Mouse (Mus musculus): ENCODE measurements around the gene Gm20388. TPM values are rescaled to one million over a fixed set of nuclear protein-coding genes. Genes with fewer than 3 reads are reported as not detected.

Gene Gm20388
- polyA plus RNA-seq, 1 experiment from 2014 or later = 24.8 TPM

GRCm38 (mm10) chr8:123514781-123515539 is 3604.3 kb downstream of the Gm20388 start, which contains the start of gene Dbndd1:
Gene Dbndd1 (minus strand): TSS chr8:123515463.

DNA sequence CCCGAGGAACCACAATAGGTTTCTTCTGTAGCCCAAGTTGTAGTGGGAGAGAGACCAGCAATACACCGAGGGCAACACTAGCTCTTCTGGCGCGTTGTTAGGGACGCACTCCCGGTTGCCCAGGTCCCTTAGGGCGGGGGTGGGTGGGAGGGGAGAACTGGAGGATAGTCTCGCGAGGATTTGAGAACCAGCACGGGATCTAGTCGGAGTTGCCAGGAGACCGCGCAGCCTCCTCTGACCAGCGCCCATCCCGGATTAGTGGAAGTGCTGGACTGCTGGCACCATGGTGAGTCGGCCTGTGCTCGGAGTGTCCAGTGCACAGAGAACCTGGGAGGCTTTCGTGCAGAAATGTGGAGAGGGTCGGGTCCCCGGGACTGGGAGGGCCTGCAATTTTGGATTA is 3608.0 kb downstream of the Gm20388 start, which contains the start of gene Gas8:
Gene Gas8, plus strand, starts transcription at position 168 of the 400 bp plus-strand sequence.

GRCm38 (mm10) chr8:123653308-123653993 is 3742.8 kb downstream of the Gm20388 start, which contains the start of gene Rhou:
Gene Rhou (plus strand): TSS chr8:123653929.

GRCm38 (mm10) chr8:123805718-123806373 is 3895.2 kb downstream of the Gm20388 start, which contains the start of gene Rab4a:
Gene Rab4a (plus strand): TSS chr8:123805985.

DNA sequence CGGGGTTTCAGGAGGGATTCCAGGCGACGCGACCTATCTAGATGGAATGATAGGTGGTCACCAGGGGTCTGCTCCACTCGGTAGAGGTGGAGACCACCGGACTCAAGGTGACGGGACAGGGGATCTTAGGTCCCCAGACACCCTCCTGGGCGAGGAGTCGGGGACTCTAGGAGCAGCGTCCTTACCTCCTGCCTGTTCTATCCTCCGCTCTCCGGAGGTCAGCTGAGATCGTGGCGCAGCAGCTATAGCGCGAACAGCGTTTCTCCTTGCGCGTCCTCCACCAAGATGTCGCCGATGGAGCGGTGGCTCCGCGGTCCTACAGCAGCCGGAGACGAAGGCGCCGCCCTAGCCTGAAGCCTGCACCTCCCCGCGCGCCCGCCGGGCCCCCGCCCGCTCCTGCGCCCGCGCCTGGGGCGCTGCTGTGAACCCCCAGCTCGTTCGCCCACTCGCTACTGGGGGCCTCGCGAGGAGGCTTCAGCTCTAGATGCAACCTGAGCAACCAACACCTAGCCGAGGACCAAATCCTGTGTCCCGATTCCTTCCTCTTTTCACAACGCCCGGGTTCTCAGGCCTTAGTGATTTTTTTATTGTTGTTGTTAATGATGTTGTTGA is 3949.1 kb downstream of the Gm20388 start, which contains the start of gene Ccsap:
Gene Ccsap, minus strand, starts transcription at position 562 of the 612 bp plus-strand sequence.

GRCm38 (mm10) chr8:123894502-123895097 is 3984.0 kb downstream of the Gm20388 start, which contains the start of gene Acta1:
Gene Acta1 (minus strand): TSS chr8:123894751.

DNA sequence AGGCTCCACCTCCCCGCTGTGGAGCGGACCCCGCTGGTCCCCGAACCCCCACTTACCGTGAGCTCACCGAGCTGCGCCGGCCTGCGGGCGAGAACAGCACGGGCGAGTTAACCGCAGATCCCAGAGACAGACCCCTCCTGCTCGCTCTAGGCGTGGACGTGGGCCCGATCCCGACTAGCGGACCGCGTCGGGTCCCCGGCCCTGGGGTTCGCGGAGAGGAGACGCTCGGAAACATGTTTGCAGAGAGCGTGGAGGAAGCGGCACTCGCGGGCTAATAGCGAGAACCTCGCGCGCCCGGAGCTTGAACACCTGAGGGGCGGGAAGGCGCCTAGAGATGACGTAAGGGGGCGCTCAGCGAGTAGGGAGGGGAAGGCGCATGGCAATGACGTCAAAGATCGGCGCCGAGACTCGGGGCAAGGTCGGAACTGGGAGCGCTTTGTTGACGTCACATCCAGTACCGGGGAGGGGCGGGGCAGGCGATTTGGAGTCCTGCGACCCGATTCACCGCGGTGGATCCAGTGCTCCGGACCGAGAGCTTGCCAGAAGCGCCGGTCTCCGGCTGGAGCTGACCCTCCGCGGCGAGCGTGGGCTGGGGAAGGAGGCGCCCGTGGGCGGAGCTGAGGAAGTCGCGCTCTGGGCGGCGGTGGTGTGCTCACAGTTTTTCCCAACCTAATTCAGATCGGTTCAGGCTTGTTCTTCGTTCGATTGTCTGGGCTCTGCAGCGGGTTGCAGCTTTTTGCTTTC is 4038.5 kb downstream of the Gm20388 start, which contains the start of gene Nup133:
Gene Nup133, minus strand, starts transcription at position 324 of the 744 bp plus-strand sequence.

GRCm38 (mm10) chr8:123982826-123983400 is 4072.3 kb downstream of the Gm20388 start, which contains the start of gene Abcb10:
Gene Abcb10 (minus strand): TSS chr8:123983122.

DNA sequence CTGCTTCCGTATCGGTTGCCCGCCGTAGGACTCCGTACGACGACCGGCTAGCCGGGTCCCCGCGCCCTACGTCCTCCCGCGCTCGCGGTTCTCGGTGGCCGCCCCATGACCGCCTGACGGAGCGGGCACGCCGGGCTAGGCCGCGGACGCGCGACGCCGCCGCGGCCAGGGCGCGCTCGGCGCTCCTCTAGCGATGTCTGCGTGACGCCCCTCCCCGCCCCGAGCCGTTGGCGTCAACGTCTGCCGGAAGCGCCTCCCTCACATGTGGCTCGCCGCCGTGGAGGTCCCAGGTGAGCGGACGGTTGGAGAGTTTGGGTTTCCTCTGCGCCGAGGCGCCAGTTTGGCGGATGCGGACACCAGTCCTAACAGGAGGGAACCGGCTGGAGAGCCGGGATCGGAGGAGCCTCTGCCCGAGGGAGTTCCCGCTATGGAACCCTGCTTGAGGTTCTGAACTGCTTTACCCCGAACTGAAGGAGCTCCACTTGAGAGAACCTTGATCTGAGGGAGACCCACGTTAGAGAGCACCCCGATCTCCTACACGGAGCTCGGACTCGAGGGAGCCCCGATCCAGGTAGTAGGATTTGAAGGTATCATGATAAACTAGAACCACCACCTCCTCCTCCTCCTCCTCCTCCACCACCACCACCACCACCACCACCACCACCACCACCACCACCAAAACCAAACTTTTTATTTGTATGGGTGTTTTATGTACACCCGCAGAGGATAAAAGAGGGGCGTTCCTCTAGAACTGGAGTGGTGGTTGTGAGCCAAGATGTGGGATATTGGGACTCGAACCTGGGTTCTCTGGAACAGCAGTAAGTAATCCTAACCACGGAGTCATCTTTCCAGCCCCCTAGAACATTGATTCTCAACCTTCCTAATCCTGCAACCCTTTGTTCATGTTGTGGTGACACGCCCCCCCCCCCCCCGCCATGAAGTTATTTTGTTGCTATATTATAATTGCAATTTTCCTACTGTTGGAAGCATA is 4110.9 kb downstream of the Gm20388 start, which contains the start of the genes Taf5l and Urb2:
Gene Taf5l, minus strand, starts transcription at position 161 of the 991 bp plus-strand sequence.
Gene Urb2, plus strand, starts transcription at position 272 of the 991 bp plus-strand sequence.

GRCm38 (mm10) chr8:124231176-124231484 is 4320.5 kb downstream of the Gm20388 start, which contains the start of gene Galnt2:
Gene Galnt2 (plus strand): TSS chr8:124231391.

Other genes with a start within 250 kb of the Gm20388 start
- 23.6 TPM for gene Wfdc1, start 244.5 kb upstream of the Gm20388 start, polyA plus RNA-seq (2014; fragmentation: Illumina TruSeq; extraction: RNeasy Lipid Tissue Mini Kit (QIAGEN cat#74804); ENCODE audit: low read depth, low replicate concordance)
- gene Atp2c2, start 210.8 kb upstream of the Gm20388 start, polyA plus RNA-seq (2014; fragmentation: Illumina TruSeq; extraction: RNeasy Lipid Tissue Mini Kit (QIAGEN cat#74804); ENCODE audit: low read depth, low replicate concordance) = not detected
- gene Tldc1, start 132.4 kb upstream of the Gm20388 start, polyA plus RNA-seq (2014; fragmentation: Illumina TruSeq; extraction: RNeasy Lipid Tissue Mini Kit (QIAGEN cat#74804); ENCODE audit: low read depth, low replicate concordance) = 13.1 TPM
- 16.8 TPM for gene Cotl1, start 70.3 kb upstream of the Gm20388 start, polyA plus RNA-seq (2014; fragmentation: Illumina TruSeq; extraction: RNeasy Lipid Tissue Mini Kit (QIAGEN cat#74804); ENCODE audit: low read depth, low replicate concordance)
- gene Klhl36, start 48.6 kb upstream of the Gm20388 start, polyA plus RNA-seq (2014; fragmentation: Illumina TruSeq; extraction: RNeasy Lipid Tissue Mini Kit (QIAGEN cat#74804); ENCODE audit: low read depth, low replicate concordance) = 1.7 TPM
- gene Usp10, start 481 bp upstream of the Gm20388 start, polyA plus RNA-seq (2014; fragmentation: Illumina TruSeq; extraction: RNeasy Lipid Tissue Mini Kit (QIAGEN cat#74804); ENCODE audit: low read depth, low replicate concordance) = 51.1 TPM
- 32.3 TPM for gene Crispld2, start 81.6 kb downstream of the Gm20388 start, polyA plus RNA-seq (2014; fragmentation: Illumina TruSeq; extraction: RNeasy Lipid Tissue Mini Kit (QIAGEN cat#74804); ENCODE audit: low read depth, low replicate concordance)
- 28.3 TPM for gene Zdhhc7, start 190.6 kb downstream of the Gm20388 start, polyA plus RNA-seq (2014; fragmentation: Illumina TruSeq; extraction: RNeasy Lipid Tissue Mini Kit (QIAGEN cat#74804); ENCODE audit: low read depth, low replicate concordance)
- gene 6430548M08Rik, start 203.3 kb downstream of the Gm20388 start, polyA plus RNA-seq (2014; fragmentation: Illumina TruSeq; extraction: RNeasy Lipid Tissue Mini Kit (QIAGEN cat#74804); ENCODE audit: low read depth, low replicate concordance) = 15.2 TPM